Mouse (Mus musculus): ENCODE results near the gene Ttc30a2. TPM values are rescaled to one million over a fixed set of nuclear protein-coding genes. Genes with fewer than 3 reads are reported as not detected.

Ttc30a2 gene
- polyA plus RNA-seq, 1 experiment from 2014 or later: 1.1 TPM

GRCm38 (mm10) chr2:75926061-75926460, 51.9 kb downstream of the Ttc30a2 start:
- H3K4me2 ChIP-seq (ENCODE audit: low read length): no peak overlapping the region
- 66% methylated on average over 5 of the region's 5 CpGs for WGBS
- no peak overlapping the region for H3K4me3 ChIP-seq (ENCODE audit: low read length)
- no peaks in the 10 kb centered on the region for H3K27me3 ChIP-seq (replicated peaks; ENCODE audit: control insufficient read depth, insufficient read depth, low read length)
- no peak overlapping the region for H3K9ac ChIP-seq (ENCODE audit: low read depth, low read length)
- H3K4me1 ChIP-seq (ENCODE audit: control insufficient read depth, insufficient read depth, low read depth, low read length): no peaks in the 10 kb centered on the region
- H3K27ac ChIP-seq (ENCODE audit: low read depth, low read length): no peak overlapping the region
- no peak for ATAC-seq
- no peaks in the 10 kb centered on the region for H3K36me3 ChIP-seq (ENCODE audit: control insufficient read depth, insufficient read depth, low read length)
- no peaks in the 10 kb centered on the region for H3K9me3 ChIP-seq (ENCODE audit: control insufficient read depth, low read length)

Other genes with a start within 250 kb of the Ttc30a2 start
- gene Agps, start 146.0 kb downstream of the Ttc30a2 start, polyA plus RNA-seq (2015; fragmentation: Nextera tagmentation; extraction: Ambion mirVana): 21.6 and 27.6 TPM in 2 replicates
- gene Ttc30b, start 39.6 kb downstream of the Ttc30a2 start, polyA plus RNA-seq (2015; fragmentation: Nextera tagmentation; extraction: Ambion mirVana): 23.0 and 23.3 TPM in 2 replicates
- 8.9 and 9.2 TPM in 2 replicates for gene Ttc30a1, start 3.8 kb upstream of the Ttc30a2 start, polyA plus RNA-seq (2015; fragmentation: Nextera tagmentation; extraction: Ambion mirVana)

All from hindbrain, embryonic 16.5 days (tissue).